Mouse (Mus musculus) mouse embryonic stem cell (cell line): ENCODE data around the gene Ncam1.

Source experiments
- in situ Hi-C, 2 experiments: fragments of 300-500 bp; cut with MboI; formaldehyde crosslinking; loops; 1 replicate in 1 of 2; 3 replicates in 1 of 2; pipeline ENCODE4 v1.14.3; 2019 to 2020; ENCODE audit warnings: low sequenced_read_pairs in 2 of 2, low pct_unique_long_range_greater_than_20kb in 1 of 2, mixed read lengths in 1 of 2; ENCODE audit not compliant: unreplicated experiment in 1 of 2

Ncam1 gene

GRCm38 (mm10) chr9:49533455-49533854 is 265.3 kb downstream of the Ncam1 start:
- in situ Hi-C loops = no loop called here

- in situ Hi-C loops = no loop called here
Observed at GRCm38 (mm10) chr9:49531833-49532232, 266.9 kb downstream of the Ncam1 start.

- in situ Hi-C loops = no loop called here
Observed at GRCm38 (mm10) chr9:49531257-49531656, 267.5 kb downstream of the Ncam1 start.

GRCm38 (mm10) chr9:49530739-49531138 is 268.0 kb downstream of the Ncam1 start:
- in situ Hi-C loops = no loop called here

- in situ Hi-C loops = no loop called here
Observed at GRCm38 (mm10) chr9:49529366-49529959, 269.3 kb downstream of the Ncam1 start.

- in situ Hi-C loops = no loop called here
Observed at GRCm38 (mm10) chr9:49528943-49529342, 269.8 kb downstream of the Ncam1 start.

GRCm38 (mm10) chr9:49528026-49528425 is 270.7 kb downstream of the Ncam1 start:
- in situ Hi-C loops = no loop called here

GRCm38 (mm10) chr9:49527340-49527739 is 271.4 kb downstream of the Ncam1 start:
- in situ Hi-C loops = no loop called here

GRCm38 (mm10) chr9:49524721-49525120 is 274.0 kb downstream of the Ncam1 start:
- in situ Hi-C loops = no loop called here

- in situ Hi-C loops = no loop called here
Observed at GRCm38 (mm10) chr9:49523881-49524280, 274.8 kb downstream of the Ncam1 start.

- in situ Hi-C loops = no loop called here
Observed at GRCm38 (mm10) chr9:49514306-49514705, 284.4 kb downstream of the Ncam1 start.

GRCm38 (mm10) chr9:49510666-49511065 is 288.1 kb downstream of the Ncam1 start:
- in situ Hi-C loops = no loop called here

GRCm38 (mm10) chr9:49509628-49510027 is 289.1 kb downstream of the Ncam1 start:
- in situ Hi-C loops = no loop called here

- in situ Hi-C loops = no loop called here
Observed at GRCm38 (mm10) chr9:49509094-49509493, 289.6 kb downstream of the Ncam1 start.

GRCm38 (mm10) chr9:49507829-49508585 is 290.7 kb downstream of the Ncam1 start:
- in situ Hi-C loops = no loop called here

- in situ Hi-C loops = no loop called here
Observed at GRCm38 (mm10) chr9:49504658-49505057, 294.1 kb downstream of the Ncam1 start.

- in situ Hi-C loops = no loop called here
Observed at GRCm38 (mm10) chr9:49502245-49502644, 296.5 kb downstream of the Ncam1 start.

GRCm38 (mm10) chr9:49499878-49500277 is 298.8 kb downstream of the Ncam1 start:
- in situ Hi-C loops = loop anchor here (10.0 kb wide), 2 partner anchors 675 to 925 kb away; no protein-coding TSS in a partner anchor

GRCm38 (mm10) chr9:49493979-49494649 is 304.6 kb downstream of the Ncam1 start:
- in situ Hi-C loops = loop anchor here (10.0 kb wide), 2 partner anchors 681 to 931 kb away; no protein-coding TSS in a partner anchor
